Mouse (Mus musculus): ENCODE data around the gene St3gal6. TPM values are rescaled to one million over a fixed set of nuclear protein-coding genes. Genes with fewer than 3 reads are reported as not detected.
"Not testable (repeated sequence)": the region's sequence is repeated elsewhere in the genome, so short reads cannot be mapped to it uniquely, and the experiment has no call there.

Gene St3gal6
- total RNA-seq, 2 experiments from 2014 or later: 111 to 119 TPM

DNA sequence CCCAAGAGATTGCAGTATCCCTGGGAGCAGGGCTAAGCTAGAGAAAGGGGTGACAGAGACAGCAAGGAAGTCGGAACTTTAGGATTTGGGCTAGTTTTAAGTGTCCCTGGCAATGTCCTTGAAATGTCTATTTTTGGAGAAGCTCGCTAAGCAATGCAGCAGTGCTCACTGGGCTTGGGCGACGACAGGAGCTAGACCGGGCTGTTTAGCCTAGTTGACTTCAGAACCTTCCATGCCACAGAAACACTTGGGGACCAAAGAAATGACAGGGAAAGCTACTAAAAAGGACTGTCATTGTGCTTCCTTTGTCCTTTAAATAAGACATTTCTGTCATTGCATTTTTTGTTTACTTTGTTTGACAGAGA is 42.2 kb downstream of the St3gal6 start:
- no peak for ATAC-seq (replicated peaks; ENCODE audit: low FRiP score, poor library complexity, severe bottlenecking)

DNA sequence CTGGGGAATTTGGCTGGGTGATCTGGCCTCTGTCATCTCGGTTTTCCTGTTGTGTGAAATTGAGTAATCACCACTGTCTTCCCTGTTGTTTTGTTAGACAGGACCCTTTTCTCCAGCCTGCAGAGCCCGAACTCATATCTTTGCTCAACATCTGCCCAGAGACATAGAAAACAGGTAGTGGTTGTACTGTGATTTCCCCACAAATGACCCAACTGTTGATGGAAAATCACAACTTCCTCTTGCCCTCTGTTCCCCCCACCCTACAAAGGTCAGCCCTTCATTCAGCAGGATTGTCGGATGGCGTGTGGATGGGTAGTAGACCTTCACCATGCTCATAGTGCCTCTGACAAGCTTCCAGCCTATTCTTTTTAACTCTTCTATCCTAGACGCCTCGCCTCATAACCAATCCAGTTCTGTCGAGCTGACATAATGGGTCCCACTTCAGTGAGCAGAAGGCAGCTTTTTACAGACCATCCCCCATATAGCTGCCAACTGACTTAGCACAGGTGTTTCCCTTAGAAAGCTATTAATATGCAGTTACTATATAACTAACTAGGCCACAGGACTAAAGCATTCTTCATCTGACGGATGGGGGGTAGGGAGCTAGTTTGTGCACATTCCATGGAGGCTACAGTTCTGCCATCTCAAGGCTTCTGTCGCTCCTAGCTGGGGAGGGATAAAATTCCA is 42.7 kb downstream of the St3gal6 start:
- no peak for ATAC-seq (replicated peaks; ENCODE audit: low FRiP score, poor library complexity, severe bottlenecking)

DNA sequence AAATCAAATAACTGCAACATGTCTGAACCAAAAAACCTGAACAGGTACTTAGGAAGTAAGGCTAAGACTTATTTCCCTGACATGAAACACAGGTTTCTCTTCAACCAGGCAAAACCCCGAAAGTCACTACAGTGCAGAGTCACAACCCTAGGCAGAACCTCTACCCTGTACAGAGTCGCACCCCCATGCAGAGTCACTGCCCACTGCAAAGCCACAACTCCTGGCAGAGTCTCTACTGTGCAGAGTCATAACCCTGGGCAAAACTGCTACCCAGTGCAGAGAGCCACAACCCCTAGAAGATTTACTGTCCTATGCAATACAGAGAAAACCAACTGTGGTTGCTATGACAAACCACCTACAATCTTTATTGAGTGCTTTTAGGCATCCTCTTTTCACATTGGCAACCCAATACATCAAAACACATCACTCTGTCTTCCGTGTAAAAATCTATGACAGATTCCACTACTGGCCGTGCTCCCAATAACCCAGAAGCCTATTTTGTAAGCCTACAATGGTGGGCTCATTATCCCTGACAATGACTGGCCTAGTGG is 44.1 kb downstream of the St3gal6 start:
- ATAC-seq (replicated peaks; ENCODE audit: low FRiP score, poor library complexity, severe bottlenecking): no peak

GRCm38 (mm10) chr16:58476363-58476762 is 47.7 kb downstream of the St3gal6 start:
- ATAC-seq (replicated peaks; ENCODE audit: low FRiP score, poor library complexity, severe bottlenecking): no peak

- ATAC-seq (replicated peaks; ENCODE audit: low FRiP score, poor library complexity, severe bottlenecking): no peak
Observed at GRCm38 (mm10) chr16:58475544-58476154, 48.4 kb downstream of the St3gal6 start.

- ATAC-seq (replicated peaks; ENCODE audit: low FRiP score, poor library complexity, severe bottlenecking): no peak
Observed at GRCm38 (mm10) chr16:58474875-58475274, 49.2 kb downstream of the St3gal6 start.

DNA sequence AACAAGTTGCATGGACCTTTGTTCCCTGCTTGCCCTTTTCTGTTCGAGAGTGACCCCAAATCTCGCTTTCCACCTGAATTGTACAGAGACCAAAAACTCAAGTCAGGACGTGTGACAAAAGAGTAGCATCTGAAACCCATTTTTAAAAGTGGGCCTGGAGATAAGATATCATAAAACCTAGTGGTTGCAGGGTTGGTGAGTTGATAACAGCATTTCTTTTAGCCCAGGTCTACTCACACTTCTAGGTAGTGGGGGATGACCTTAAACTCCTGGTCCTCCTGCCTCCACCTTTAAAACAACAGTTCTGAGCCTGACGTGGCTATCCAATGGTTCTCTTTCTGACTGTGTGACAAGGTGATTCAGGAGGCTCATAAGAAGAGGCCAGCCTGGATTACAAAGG is 53.2 kb downstream of the St3gal6 start:
- ATAC-seq (replicated peaks; ENCODE audit: low FRiP score, poor library complexity, severe bottlenecking): no peak

DNA sequence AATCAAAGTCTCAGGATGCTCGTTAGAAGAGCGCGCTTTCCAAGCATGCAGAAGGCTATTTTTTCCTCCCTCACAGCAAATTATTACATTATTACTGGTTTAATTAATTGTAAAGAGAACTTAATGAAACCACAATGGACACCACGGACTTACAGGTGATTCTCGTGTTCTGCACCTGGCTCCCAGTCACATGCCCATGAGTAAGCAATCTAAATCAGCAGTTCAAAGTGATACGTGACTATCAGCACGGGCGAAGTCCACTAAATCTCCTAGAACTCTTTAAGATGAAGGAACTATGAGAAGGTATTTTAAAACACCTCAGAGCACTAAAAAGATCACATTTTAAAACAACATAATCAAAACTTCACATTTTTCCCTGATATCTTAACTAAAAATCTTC is 54.0 kb downstream of the St3gal6 start:
- no peak for ATAC-seq (replicated peaks; ENCODE audit: low FRiP score, poor library complexity, severe bottlenecking)

DNA sequence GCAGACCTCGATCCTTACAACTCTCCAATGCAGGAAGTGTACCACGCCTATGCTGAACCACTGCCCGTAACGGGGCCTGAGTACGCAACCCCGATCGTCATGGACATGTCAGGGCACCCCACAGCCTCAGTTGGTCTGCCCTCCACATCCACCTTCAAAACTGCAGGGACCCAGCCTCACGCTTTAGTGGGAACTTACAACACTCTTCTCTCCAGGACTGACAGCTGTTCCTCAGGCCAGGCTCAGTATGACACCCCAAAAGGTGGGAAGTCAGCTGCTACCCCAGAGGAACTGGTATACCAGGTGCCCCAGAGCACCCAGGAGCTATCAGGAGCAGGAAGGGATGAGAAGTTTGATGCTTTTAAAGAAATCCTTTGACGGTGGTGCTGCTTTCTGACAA is 58.6 kb downstream of the St3gal6 start:
- no peak for ATAC-seq (replicated peaks; ENCODE audit: low FRiP score, poor library complexity, severe bottlenecking)

- ATAC-seq (replicated peaks; ENCODE audit: low FRiP score, poor library complexity, severe bottlenecking): no peak
Observed at GRCm38 (mm10) chr16:58464051-58464450, 60.0 kb downstream of the St3gal6 start.

- ATAC-seq (replicated peaks; ENCODE audit: low FRiP score, poor library complexity, severe bottlenecking): no peak
Observed at GRCm38 (mm10) chr16:58462519-58462918, 61.5 kb downstream of the St3gal6 start.

- ATAC-seq (replicated peaks; ENCODE audit: low FRiP score, poor library complexity, severe bottlenecking): no peak
Observed at GRCm38 (mm10) chr16:58461856-58462518, 62.1 kb downstream of the St3gal6 start.

DNA sequence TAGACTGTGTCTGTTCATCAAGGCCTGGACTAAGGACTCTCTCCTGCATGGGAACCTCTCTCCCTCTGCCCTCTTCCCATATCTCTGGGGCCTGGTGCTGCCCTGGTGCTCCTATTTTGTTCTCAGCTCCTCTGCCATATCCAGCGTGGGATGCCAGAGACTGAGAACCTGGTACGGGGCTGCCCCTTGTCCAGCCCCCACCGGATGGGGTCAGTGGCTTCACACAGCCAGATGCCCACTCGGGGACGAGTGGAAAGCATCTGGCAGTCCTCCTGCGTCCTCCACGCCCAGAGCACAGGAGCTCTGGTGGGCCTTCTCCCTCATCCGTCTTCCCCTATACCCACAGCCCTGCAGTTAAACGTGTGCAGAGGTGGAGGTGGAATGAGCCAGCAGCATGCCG is 63.7 kb downstream of the St3gal6 start:
- ATAC-seq (replicated peaks; ENCODE audit: low FRiP score, poor library complexity, severe bottlenecking): no peak

- ATAC-seq (replicated peaks; ENCODE audit: low FRiP score, poor library complexity, severe bottlenecking): not testable (repeated sequence)
Observed at GRCm38 (mm10) chr16:58459966-58460365, 64.1 kb downstream of the St3gal6 start.

GRCm38 (mm10) chr16:58456991-58457390 is 67.1 kb downstream of the St3gal6 start:
- ATAC-seq (replicated peaks; ENCODE audit: low FRiP score, poor library complexity, severe bottlenecking): no peak

- no peak for ATAC-seq (replicated peaks; ENCODE audit: low FRiP score, poor library complexity, severe bottlenecking)
Observed at GRCm38 (mm10) chr16:58456445-58456844, 67.6 kb downstream of the St3gal6 start.

DNA sequence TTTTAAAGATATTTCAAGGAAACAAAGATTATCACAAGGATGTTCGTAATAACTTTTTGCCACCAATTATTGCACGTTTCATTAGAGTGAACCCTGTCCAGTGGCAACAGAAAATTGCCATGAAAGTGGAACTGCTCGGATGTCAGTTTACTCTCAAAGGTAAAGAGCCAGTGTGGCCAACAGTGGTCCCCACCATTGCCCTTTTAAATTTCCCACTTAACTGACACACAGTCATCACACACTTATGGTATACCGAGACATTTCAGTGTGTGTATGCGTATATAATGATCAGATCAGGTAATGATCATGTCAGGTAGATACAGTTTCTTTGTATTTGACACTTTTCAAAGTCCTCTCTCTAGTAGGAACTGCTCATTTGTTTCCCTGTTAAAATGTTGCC is 68.9 kb downstream of the St3gal6 start:
- ATAC-seq (replicated peaks; ENCODE audit: low FRiP score, poor library complexity, severe bottlenecking): peak; percentile 53; the same call in 1 of the 2 replicates

DNA sequence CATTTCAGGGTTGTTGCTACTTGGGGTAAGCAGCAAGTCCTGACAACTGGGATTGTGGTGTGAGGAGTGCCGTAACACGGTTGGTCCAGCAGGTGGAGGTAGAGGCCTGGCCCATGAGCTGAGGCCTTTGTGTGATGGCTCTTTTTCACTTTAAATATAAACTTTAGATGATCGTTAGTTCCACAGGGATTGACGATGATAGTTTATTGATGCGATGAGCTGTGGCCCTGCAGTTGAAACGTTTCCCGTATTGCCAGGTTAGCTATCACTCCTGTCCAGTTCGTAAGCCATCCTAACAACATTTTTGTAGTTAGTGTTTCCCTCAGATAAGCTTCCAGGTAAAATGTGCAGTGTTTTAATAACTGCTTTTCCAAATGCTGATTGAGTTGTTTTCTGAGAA is 69.4 kb downstream of the St3gal6 start:
- peak; percentile 95 for ATAC-seq (replicated peaks; ENCODE audit: low FRiP score, poor library complexity, severe bottlenecking)

GRCm38 (mm10) chr16:58453820-58454219 is 70.2 kb downstream of the St3gal6 start:
- no peak for ATAC-seq (replicated peaks; ENCODE audit: low FRiP score, poor library complexity, severe bottlenecking)

DNA sequence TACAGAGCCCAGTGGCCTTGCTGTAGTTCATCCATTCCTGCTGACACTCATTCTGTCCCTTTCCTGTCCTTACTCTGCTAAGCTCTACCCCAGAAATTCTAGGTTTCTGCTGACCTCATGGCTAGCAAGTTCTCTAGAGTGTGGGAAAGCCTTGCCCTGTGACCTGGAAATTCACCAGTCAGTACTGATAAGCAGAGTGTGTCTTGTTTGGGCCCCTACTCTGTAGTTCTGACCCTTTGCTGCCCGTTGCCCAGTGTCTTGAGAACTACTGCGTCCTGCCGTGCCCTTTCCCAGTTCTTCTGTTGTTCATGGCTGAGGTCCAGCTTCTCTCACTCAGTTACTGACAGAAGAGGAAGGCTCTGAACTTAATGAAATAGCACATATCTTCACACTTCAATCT is 70.9 kb downstream of the St3gal6 start:
- ATAC-seq (replicated peaks; ENCODE audit: low FRiP score, poor library complexity, severe bottlenecking): no peak

- ATAC-seq (replicated peaks; ENCODE audit: low FRiP score, poor library complexity, severe bottlenecking): no peak
Observed at GRCm38 (mm10) chr16:58451647-58452046, 72.4 kb downstream of the St3gal6 start.
